Mouse (Mus musculus) cortical plate, adult 2 months (tissue): ENCODE measurements around the gene Gm3417.

Experiments
- CTCF ChIP-seq: fragments of 200-500 bp; IDR thresholded peaks from 2 replicates; pipeline ENCODE4 v1.5.1; 2011; ENCODE audit warnings: mild to moderate bottlenecking, control low read depth, low read length; ENCODE audit not compliant: insufficient read depth; ENCODE audit errors: extremely low read depth
- POLR2A ChIP-seq: fragments of 200-500 bp; IDR thresholded peaks from 2 replicates; pipeline ENCODE4 v1.6.1; 2011; ENCODE audit warnings: mild to moderate bottlenecking, low read length, control low read depth; ENCODE audit not compliant: insufficient read depth; ENCODE audit errors: extremely low read depth

DNA sequence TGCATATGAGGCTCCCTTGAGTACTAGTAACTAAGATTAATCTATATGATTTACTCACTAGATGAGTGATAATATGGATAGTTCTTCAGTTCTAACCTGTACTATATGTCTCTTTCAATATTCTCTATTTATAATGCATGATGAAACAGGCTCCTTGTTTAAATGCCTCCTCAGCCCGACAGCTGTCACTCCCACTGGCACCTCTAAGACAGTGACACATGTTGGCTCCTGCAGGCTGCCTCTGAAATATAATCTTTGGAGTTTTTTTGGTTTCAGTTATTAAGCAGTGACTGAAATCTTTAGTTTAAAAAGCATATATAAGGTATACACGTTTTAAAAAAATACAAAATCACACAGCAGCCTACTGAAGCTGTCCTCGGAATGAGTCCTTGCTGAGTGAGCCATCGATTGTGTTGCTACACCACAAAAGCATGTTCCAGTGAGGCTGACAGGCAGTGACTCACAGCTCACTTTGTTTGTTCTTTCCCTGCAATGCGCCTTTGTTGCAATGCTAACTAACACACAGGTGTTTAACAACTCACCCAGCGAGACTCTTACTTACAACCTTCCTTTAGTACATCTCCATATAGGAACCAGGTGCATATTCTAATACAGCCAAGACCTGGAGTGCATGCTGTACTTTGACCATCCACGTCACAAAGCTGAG, 29.3 kb downstream of the Gm3417 start:
- TF ChIP-seq POLR2A: no peak
- TF ChIP-seq CTCF: no peak
